Mouse (Mus musculus) limb, embryonic 11.5 days (tissue): Measurements from ENCODE around the gene Inafm1. TPM values are rescaled to one million over a fixed set of nuclear protein-coding genes. Genes with fewer than 3 reads are reported as not detected.
"Not testable (repeated sequence)": the region's sequence is repeated elsewhere in the genome, so short reads cannot be mapped to it uniquely, and the experiment has no call there.

Experiments
- ATAC-seq: fragments of 200-750 bp; cut with Nextera tagmentation; 2 replicates; pipeline ENCODE4 v1.8.0; 2017; ENCODE audit warnings: low read depth; ENCODE audit not compliant: insufficient number of reproducible peaks, low FRiP score, low TSS enrichment
- DNase-seq: peaks from one replicate; pipeline ENCODE4 v3.0.0-alpha.2; 2015; ENCODE audit warnings: low spot score
- H3K27ac ChIP-seq: fragments of 300-500 bp; sonication (generic); replicated peaks from 2 replicates; pipeline ENCODE4 v1.5.1; 2014; ENCODE audit warnings: low read depth, mild to moderate bottlenecking, low read length
- H3K27me3 ChIP-seq: fragments of 300-500 bp; sonication (generic); 2 replicates; pipeline ENCODE4 v1.6.1; 2014; ENCODE audit warnings: mild to moderate bottlenecking, low read length, mixed read lengths; ENCODE audit not compliant: control insufficient read depth, insufficient read depth
- H3K36me3 ChIP-seq: fragments of 300-500 bp; sonication (generic); 2 replicates; pipeline ENCODE4 v1.6.1; 2014; ENCODE audit warnings: mild to moderate bottlenecking, low read length, moderate library complexity, mixed read lengths; ENCODE audit not compliant: control insufficient read depth, insufficient read depth
- H3K4me1 ChIP-seq: fragments of 300-500 bp; sonication (generic); 2 replicates; pipeline ENCODE4 v1.6.1; 2014; ENCODE audit warnings: low read length, mixed read lengths; ENCODE audit not compliant: control insufficient read depth, insufficient read depth
- H3K4me2 ChIP-seq: fragments of 300-500 bp; sonication (generic); 2 replicates; pipeline ENCODE4 v1.6.1; 2014; ENCODE audit warnings: low read depth, mild to moderate bottlenecking, moderate library complexity; ENCODE audit not compliant: severe bottlenecking
- H3K4me3 ChIP-seq: fragments of 300-500 bp; sonication (generic); 2 replicates; pipeline ENCODE4 v1.5.1; 2014; ENCODE audit warnings: low read depth, low read length
- H3K9ac ChIP-seq: fragments of 300-500 bp; sonication (generic); 2 replicates; pipeline ENCODE4 v1.6.1; 2014; ENCODE audit warnings: mild to moderate bottlenecking, low read length
- H3K9me3 ChIP-seq: fragments of 300-500 bp; sonication (generic); 2 replicates; pipeline ENCODE4 v1.6.1; 2016; ENCODE audit warnings: low read length; ENCODE audit not compliant: control insufficient read depth
- WGBS: fragments of 180-500 bp; shearing (Covaris S2); extraction: QIAGEN DNeasy Blood & Tissue Kit; methylation state at CpG from one replicate; pipeline ENCODE4 v1.1.7; 2014; 5-methylcytosine and 5-hydroxymethylcytosine counted together
- polyA plus RNA-seq: library from polyadenylated mRNA; unstranded; fragments of >200 nt; fragmentation: Nextera tagmentation; extraction: Ambion mirVana; gene quantifications from 2 replicates; pipeline ENCODE4 v1.2.1, GENCODE M21; 2014

Inafm1 gene
- polyA plus RNA-seq, 1 experiment from 2014 or later: 7.9 TPM

- ATAC-seq: no peak
- Histone ChIP-seq H3K27me3 (no peaks in the 10 kb centered on the region), H3K4me2 (peak overlapping the region; percentile 98), H3K4me3 (peak overlapping the region; percentile 69), H3K9ac (peak overlapping the region; percentile 89), H3K9me3 (no peaks in the 10 kb centered on the region; the same call in 1 of the 2 replicates), H3K36me3 (no peaks in the 10 kb centered on the region), H3K27ac (peak overlapping the region; percentile 74), H3K4me1 (peaks cover 34% of the 10 kb centered on the region)
- peak; percentile 67 for DNase-seq
- WGBS: 0% methylated on average over 48 of the region's 49 CpGs
Measured at GRCm38 (mm10) chr7:16312011-16312671, 38.7 kb upstream of the Inafm1 start.

- peaks cover 34% of the 10 kb centered on the region for H3K4me1 ChIP-seq
- H3K36me3 ChIP-seq: no peaks in the 10 kb centered on the region
- H3K27ac ChIP-seq: peak overlapping the region; percentile 74; the same call in 1 of the 2 replicates
- H3K4me2 ChIP-seq: peak overlapping the region; percentile 98
- 1% methylated on average over 14 of the region's 14 CpGs for WGBS
- DNase-seq (peak; percentile 41), ATAC-seq (no peak)
- peak overlapping the region; percentile 89 for H3K9ac ChIP-seq
- no peaks in the 10 kb centered on the region; the same call in 1 of the 2 replicates for H3K9me3 ChIP-seq
- H3K27me3 ChIP-seq: no peaks in the 10 kb centered on the region
- H3K4me3 ChIP-seq: peak overlapping the region; percentile 69
Measured at GRCm38 (mm10) chr7:16311453-16312004, 38.1 kb upstream of the Inafm1 start.

- no peak overlapping the region; the same call in 1 of the 2 replicates for H3K27ac ChIP-seq
- no peaks in the 10 kb centered on the region for H3K36me3 ChIP-seq
- peak overlapping the region; percentile 65 for H3K4me3 ChIP-seq
- DNase-seq (no peak), ATAC-seq (no peak)
- H3K4me2 ChIP-seq: peak overlapping the region; percentile 98
- H3K27me3 ChIP-seq: no peaks in the 10 kb centered on the region
- peaks cover 34% of the 10 kb centered on the region for H3K4me1 ChIP-seq
- no peaks in the 10 kb centered on the region; the same call in 1 of the 2 replicates for H3K9me3 ChIP-seq
- peak overlapping the region; percentile 45; the same call in 1 of the 2 replicates for H3K9ac ChIP-seq
- 1% methylated on average over 30 of the region's 31 CpGs for WGBS
Measured at GRCm38 (mm10) chr7:16310521-16311452, 37.4 kb upstream of the Inafm1 start.

GRCm38 (mm10) chr7:16310020-16310520, 36.7 kb upstream of the Inafm1 start:
- no peaks in the 10 kb centered on the region; the same call in 1 of the 2 replicates for H3K9me3 ChIP-seq
- peak overlapping the region; percentile 98 for H3K4me2 ChIP-seq
- H3K27ac ChIP-seq: no peak overlapping the region; the same call in 1 of the 2 replicates
- DNase-seq: peak; percentile 88
- peak overlapping the region; percentile 45 for H3K9ac ChIP-seq
- ATAC-seq: no peak
- H3K27me3 ChIP-seq: no peaks in the 10 kb centered on the region
- peaks cover 34% of the 10 kb centered on the region for H3K4me1 ChIP-seq
- under 1% methylated on average over 49 of the region's 56 CpGs for WGBS
- peak overlapping the region; percentile 65 for H3K4me3 ChIP-seq
- H3K36me3 ChIP-seq: no peaks in the 10 kb centered on the region

DNA sequence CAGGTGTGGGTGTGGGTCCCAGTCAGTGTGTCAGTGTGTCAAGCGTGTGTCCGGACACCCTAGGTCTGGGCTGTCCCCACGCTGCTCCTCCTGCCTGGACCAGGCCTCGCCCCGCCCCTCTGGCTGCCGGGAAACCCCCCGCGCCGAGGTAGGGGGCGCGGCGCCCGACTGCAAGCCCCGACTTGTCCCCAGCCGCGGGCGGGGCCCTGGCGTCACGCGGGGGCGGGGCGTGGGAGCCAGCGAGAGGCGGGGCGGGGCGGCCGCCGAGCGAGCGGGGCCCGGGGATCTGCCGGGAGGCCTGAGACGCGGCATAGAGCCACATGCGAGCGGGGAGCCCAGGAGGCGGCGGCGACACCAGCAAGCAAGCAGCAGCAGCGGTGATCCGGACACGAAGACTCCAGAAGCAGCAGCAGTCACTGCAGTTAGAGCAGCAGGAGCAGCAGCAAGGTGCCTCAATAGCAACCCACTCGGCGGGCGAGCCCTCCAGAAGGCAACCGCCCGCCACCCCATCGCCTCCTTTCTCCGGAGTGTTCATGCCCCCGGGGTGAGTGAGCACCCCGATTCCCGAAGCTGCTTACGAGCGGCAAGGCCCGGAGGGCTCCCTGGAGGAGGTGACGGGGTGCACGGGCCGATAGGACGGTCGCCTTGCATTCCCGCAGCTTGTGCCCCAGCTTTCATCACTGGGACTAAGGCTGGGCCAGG, 36.1 kb upstream of the Inafm1 start:
- peak; percentile 86 for DNase-seq
- Histone ChIP-seq H3K9me3 (no peaks in the 10 kb centered on the region; the same call in 1 of the 2 replicates), H3K4me1 (peaks cover 34% of the 10 kb centered on the region), H3K4me3 (peak overlapping the region; percentile 65), H3K27ac (no peak overlapping the region), H3K4me2 (peak overlapping the region; percentile 98), H3K27me3 (no peaks in the 10 kb centered on the region), H3K9ac (peak overlapping the region; percentile 45; the same call in 1 of the 2 replicates), H3K36me3 (no peaks in the 10 kb centered on the region)
- whole genome bisulfite sequencing: 1% methylated on average over 58 of the region's 61 CpGs
- ATAC-seq: peak; percentile 36; the same call in 1 of the 2 replicates

- Histone ChIP-seq H3K9ac (no peak overlapping the region; the same call in 1 of the 2 replicates), H3K4me1 (peaks cover 30% of the 10 kb centered on the region), H3K9me3 (no peaks in the 10 kb centered on the region; the same call in 1 of the 2 replicates), H3K4me3 (peak overlapping the region; percentile 65), H3K4me2 (peak overlapping the region; percentile 98), H3K27ac (no peak overlapping the region), H3K36me3 (no peaks in the 10 kb centered on the region), H3K27me3 (no peaks in the 10 kb centered on the region)
- WGBS: 43% methylated on average over 16 of the region's 16 CpGs
- ATAC-seq (no peak), DNase-seq (no peak)
Measured at GRCm38 (mm10) chr7:16308555-16309317, 35.3 kb upstream of the Inafm1 start.

DNA sequence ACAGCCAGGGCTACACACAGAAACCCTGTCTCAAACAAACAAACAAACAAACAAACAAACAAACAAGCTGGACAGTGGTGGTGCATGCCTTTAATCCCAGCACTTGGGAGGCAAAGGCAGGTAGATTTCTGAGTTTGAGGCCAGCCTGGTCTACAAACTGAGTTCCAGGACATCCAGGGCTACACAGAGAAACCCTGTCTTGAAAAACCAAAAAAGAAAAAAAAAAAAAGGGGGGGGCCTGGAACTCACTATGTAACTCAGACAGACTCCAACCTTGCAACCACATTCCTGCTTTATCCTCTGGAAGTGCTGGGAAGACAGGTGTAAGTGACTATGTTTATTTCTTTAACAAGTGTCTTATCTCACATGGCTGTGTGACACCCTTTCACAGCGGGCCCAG, 34.7 kb upstream of the Inafm1 start, which contains the start of gene Bbc3:
TSS of gene Bbc3 (plus strand) at position 301 of the 400 bp plus-strand sequence.
- H3K27ac ChIP-seq, H3K9me3 ChIP-seq, DNase-seq, H3K36me3 ChIP-seq, ATAC-seq, H3K27me3 ChIP-seq: not testable (repeated sequence)
- WGBS: 51% methylated on average over 1 of the region's 1 CpGs
- H3K4me3 ChIP-seq: peak within 1 kb of the TSS; percentile 65
- peak within 1 kb of the TSS; percentile 45; the same call in 1 of the 2 replicates for H3K9ac ChIP-seq
- peak within 1 kb of the TSS; percentile 98 for H3K4me2 ChIP-seq
- H3K4me1 ChIP-seq: peaks cover 28% of the 10 kb centered on the region
